Mouse (Mus musculus) gastrocnemius, adult 18-20 months (tissue): ENCODE data around the gene Kdm2a. TPM values are rescaled to one million over a fixed set of nuclear protein-coding genes. Genes with fewer than 3 reads are reported as not detected.
A peak's percentile ranks its signal among the peaks of the same experiment; 100 is the strongest.
"Not testable (repeated sequence)": the region's sequence is repeated elsewhere in the genome, so short reads cannot be mapped to it uniquely, and the experiment has no call there.

Experiments used
- DNase-seq: peaks from one replicate; pipeline ENCODE4 v3.0.0; 2021; ENCODE audit warnings: low spot score
- total RNA-seq, 2 experiments: library from RNA; stranded (reverse); gene quantifications; 2 replicates each; pipeline ENCODE4 v1.2.3; 2021

Kdm2a gene
- total RNA-seq, 2 experiments from 2014 or later: 33.4 to 36.8 TPM

GRCm38 (mm10) chr19:4417183-4417582 is 19.1 kb upstream of the Kdm2a start:
- DNase-seq: peak; percentile 78

DNA sequence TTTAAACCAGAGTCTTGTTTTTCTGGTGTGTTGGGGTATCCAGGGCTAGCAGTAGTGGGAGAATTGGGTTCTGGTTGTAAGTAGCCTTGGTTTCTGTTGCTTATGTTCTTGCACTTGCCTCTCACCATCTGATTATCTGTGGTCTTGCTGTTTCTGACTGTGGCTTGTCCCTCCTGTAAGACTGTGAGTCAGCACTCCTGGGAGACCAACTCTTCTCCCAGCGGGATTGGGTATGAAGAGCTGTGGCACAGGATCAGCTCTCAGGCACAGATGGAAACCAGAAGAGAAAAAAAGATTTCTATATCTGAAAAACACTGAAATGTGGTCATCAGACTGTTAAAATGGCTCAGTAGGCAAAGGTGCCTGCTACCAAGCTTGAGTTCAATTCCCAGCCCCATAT is 16.5 kb upstream of the Kdm2a start:
- no peak for DNase-seq

DNA sequence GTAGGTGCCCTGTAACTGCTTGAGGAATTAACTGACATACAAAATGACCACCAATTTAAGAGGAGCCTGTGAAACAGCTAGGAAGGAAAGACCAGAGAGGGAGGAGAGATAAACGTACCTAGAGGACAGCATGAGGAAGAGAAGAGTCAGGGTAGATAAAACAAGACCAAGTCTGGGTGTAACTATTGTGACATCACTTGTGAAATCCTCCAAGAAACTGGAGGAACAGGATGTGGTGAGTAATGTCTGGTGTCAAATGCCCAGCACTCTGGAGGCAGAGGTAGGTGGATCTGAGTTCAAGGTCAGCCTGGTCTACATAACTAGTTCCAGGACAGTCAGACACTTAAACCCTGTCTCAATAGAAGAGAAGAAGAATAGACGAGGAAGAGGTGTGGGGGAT is 11.0 kb upstream of the Kdm2a start:
- DNase-seq: no peak

GRCm38 (mm10) chr19:4404840-4405239 is 6.8 kb upstream of the Kdm2a start:
- no peak for DNase-seq

- no peak for DNase-seq
Observed at GRCm38 (mm10) chr19:4398959-4399358, 874 bp upstream of the Kdm2a start.

GRCm38 (mm10) chr19:4398630-4398948 is 504 bp upstream of the Kdm2a start:
- DNase-seq: no peak

GRCm38 (mm10) chr19:4396998-4397797 is 887 bp downstream of the Kdm2a start:
- peak; percentile 95 for DNase-seq

DNA sequence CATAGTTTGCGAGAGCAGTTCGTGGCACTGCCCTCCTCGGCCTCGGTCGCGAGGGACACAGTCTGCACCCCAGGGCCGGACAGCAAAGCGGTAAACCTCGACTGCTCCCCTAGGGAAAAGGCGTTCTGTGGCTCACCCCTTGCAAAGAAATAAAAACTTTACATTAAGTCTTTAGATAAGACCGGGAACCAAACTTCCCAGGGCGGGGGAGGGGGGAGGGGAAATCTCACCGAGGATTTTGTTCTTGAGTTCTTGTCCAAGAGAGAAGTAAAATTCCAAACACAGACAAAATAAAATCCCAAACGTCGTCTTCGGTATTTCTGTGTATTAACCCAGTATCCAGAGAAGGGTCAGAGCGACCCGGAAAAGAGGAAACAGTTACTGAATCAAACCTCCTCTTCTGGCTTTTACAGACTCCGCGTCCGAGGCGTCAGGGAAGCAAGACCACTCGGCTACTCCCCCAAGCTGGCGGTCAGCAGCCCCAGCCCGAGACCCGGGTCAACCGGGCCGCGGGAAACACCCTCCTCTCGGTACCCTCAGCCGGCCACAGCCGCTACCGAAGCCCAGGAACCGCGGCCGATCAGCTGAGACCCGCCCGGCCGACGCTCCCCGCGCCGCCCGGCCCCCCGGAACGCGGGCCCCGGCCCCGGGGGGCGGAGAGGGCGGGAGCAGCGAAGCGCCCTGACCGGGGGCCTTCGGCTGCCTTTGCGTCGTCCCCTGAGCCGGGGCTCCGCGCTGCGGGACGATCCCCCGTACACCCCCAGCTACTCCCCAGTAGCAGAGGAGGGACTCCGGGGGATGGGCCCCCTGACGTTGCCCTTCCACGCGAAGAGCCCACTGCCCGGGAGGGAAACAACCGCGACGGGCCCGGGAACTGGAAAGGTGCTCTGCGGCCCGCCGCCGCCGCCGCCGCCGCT is 1.7 kb downstream of the Kdm2a start:
- DNase-seq: peak; percentile 34

DNA sequence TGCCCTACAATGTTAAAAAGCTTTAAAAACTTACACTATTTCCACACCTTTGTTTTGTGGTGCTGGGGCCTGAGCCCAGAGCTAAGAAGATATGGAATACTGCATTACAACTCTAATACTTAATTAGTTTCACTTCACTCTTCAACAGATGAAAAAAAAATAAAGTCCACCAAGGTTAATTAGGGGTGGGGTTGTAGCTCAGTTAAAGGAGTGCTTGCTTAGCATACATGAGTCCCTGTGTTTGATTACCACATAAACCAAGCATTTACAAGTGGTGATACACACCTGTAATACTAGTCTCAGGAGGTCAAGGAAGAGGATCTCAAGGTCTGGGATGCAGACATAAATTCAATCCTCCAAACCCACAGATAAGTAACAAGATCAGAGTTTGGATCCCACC is 10.8 kb downstream of the Kdm2a start:
- no peak for DNase-seq

DNA sequence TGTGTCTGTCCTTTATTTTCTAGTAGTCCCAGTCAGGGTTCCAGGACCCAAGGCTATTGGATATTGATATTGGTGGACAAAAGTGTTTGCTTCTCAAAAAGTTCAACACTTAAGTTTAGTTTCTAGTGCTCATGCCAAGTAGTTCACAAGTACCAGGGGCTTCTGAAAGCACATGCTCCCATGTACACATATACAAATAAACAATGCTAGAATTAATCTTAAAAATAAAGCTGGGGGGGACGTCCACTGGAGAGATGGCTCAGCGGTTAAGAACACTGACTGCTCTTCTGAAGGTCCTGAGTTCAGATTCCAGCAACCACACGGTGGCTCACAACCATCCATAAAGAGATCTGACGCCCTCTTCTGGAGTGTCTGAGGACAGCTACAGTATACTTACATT is 13.1 kb downstream of the Kdm2a start:
- DNase-seq: no peak

- DNase-seq: no peak
Observed at GRCm38 (mm10) chr19:4384322-4384721, 13.8 kb downstream of the Kdm2a start.

DNA sequence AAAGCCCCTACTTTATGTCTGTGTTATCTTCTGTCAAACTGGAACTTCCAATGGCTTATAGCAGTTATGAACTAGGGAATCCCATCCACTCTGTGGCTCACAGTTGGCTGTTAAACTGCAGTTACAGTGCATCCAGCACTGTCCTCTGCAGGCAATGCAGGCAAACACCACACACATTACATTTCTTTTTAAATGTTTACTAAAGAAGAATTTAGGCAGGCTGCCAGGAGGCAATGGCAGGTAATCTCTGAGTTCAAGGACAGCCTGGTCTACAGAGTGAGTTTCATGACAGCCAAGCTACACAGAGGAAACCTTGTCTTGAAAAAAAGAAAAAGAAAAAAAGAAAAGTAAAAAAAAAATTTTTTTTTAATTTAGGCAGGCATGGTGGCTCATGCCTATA is 14.8 kb downstream of the Kdm2a start:
- no peak for DNase-seq

GRCm38 (mm10) chr19:4382303-4382702 is 15.8 kb downstream of the Kdm2a start:
- not testable (repeated sequence) for DNase-seq

- DNase-seq: no peak
Observed at GRCm38 (mm10) chr19:4370656-4371055, 27.4 kb downstream of the Kdm2a start.

GRCm38 (mm10) chr19:4370254-4370653 is 27.8 kb downstream of the Kdm2a start:
- DNase-seq: no peak

- DNase-seq: no peak
Observed at GRCm38 (mm10) chr19:4349455-4349854, 48.6 kb downstream of the Kdm2a start.

DNA sequence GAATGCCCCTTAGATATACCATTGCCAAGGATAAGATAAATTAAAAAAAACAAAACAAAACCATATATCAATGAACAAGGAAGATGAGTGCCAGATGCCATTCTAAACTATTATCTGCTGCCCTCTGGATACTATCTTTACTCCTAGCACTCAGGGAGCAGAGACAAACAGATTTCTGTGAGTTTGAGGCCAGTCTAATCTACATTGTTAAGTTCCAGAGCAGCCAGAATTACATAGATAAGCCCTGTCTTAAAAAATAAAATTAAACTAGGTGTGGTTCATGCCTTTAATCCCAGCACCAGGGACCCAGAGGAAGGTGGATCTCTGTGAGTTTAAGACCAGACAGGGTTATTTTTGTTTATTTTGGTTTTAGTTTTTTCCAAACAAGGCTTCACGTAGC is 51.6 kb downstream of the Kdm2a start:
- no peak for DNase-seq

DNA sequence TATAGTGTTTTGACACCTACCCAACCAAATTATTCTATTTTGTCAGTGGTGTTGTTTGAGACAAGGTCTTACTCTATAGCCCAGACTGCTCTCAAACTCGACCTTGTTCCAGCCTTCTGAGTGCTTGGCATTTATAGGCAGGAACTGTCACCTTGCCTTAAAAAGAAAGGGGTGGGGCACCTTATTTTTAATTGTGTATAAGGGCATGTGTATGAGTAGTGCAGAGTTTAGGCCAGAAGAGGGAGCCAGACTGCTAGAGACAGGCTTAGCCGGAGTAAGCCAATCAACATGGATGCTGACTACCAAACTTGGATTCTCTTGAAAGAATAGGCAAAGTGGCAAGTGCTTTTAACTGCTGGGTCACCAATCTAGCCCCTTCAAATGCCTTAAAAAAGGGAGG is 59.9 kb downstream of the Kdm2a start:
- peak; percentile 74 for DNase-seq

GRCm38 (mm10) chr19:4333791-4334190 is 64.3 kb downstream of the Kdm2a start:
- peak; percentile 97 for DNase-seq

- DNase-seq: peak; percentile 32
Observed at GRCm38 (mm10) chr19:4333100-4333775, 64.8 kb downstream of the Kdm2a start.

DNA sequence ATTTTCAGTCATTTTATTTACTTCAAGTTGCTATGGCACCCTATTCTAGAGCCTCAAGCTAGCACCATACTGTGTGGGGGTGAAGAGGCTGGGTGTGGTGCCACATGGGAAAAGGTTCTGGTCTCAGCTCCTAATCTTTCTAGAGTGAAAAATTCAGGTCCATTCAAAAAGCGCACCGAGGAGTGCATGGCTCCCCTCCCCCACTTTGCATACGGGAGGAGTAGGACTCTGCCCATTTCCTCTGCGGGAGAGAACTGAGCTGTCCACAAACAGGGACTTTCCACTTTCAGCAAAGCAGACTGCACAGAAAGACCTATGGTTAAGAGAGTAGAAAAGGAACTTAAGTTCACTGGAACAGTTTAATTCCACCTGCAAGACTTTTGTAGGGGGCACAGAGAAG is 65.4 kb downstream of the Kdm2a start:
- peak; percentile 42 for DNase-seq

DNA sequence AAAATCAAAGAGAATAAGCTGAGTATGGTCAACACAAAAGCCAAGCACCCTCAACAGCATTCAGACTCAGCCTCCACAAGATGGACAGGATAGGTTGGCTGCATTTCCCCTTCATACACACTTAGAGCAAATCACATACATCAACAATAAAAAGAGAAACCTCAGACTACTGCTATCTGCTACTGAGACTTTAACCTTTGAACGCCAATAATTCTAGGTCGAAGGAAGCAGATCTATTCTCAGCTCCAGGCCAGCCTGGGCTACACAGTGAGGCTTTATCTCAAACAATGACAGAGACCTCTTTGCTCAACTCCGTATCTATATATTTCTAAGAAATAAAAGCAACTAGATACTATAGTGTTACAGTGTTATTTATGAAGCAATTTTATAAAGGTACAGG is 66.8 kb downstream of the Kdm2a start:
- DNase-seq: no peak
